Mouse (Mus musculus) limb, embryonic 11.5 days (tissue): ENCODE measurements around the gene Nfya. TPM values are rescaled to one million over a fixed set of nuclear protein-coding genes. Genes with fewer than 3 reads are reported as not detected.

Experiments used
- ATAC-seq: fragments of 200-750 bp; cut with Nextera tagmentation; 2 replicates; pipeline ENCODE4 v1.8.0; 2017; ENCODE audit warnings: low read depth; ENCODE audit not compliant: insufficient number of reproducible peaks, low FRiP score, low TSS enrichment
- DNase-seq: peaks from one replicate; pipeline ENCODE4 v3.0.0-alpha.2; 2015; ENCODE audit warnings: low spot score
- H3K27ac ChIP-seq: fragments of 300-500 bp; sonication (generic); replicated peaks from 2 replicates; pipeline ENCODE4 v1.5.1; 2014; ENCODE audit warnings: low read depth, mild to moderate bottlenecking, low read length
- H3K27me3 ChIP-seq: fragments of 300-500 bp; sonication (generic); 2 replicates; pipeline ENCODE4 v1.6.1; 2014; ENCODE audit warnings: mild to moderate bottlenecking, low read length, mixed read lengths; ENCODE audit not compliant: control insufficient read depth, insufficient read depth
- H3K36me3 ChIP-seq: fragments of 300-500 bp; sonication (generic); 2 replicates; pipeline ENCODE4 v1.6.1; 2014; ENCODE audit warnings: mild to moderate bottlenecking, low read length, moderate library complexity, mixed read lengths; ENCODE audit not compliant: control insufficient read depth, insufficient read depth
- H3K4me1 ChIP-seq: fragments of 300-500 bp; sonication (generic); 2 replicates; pipeline ENCODE4 v1.6.1; 2014; ENCODE audit warnings: low read length, mixed read lengths; ENCODE audit not compliant: control insufficient read depth, insufficient read depth
- H3K4me2 ChIP-seq: fragments of 300-500 bp; sonication (generic); 2 replicates; pipeline ENCODE4 v1.6.1; 2014; ENCODE audit warnings: low read depth, mild to moderate bottlenecking, moderate library complexity; ENCODE audit not compliant: severe bottlenecking
- H3K4me3 ChIP-seq: fragments of 300-500 bp; sonication (generic); 2 replicates; pipeline ENCODE4 v1.5.1; 2014; ENCODE audit warnings: low read depth, low read length
- H3K9ac ChIP-seq: fragments of 300-500 bp; sonication (generic); 2 replicates; pipeline ENCODE4 v1.6.1; 2014; ENCODE audit warnings: mild to moderate bottlenecking, low read length
- H3K9me3 ChIP-seq: fragments of 300-500 bp; sonication (generic); 2 replicates; pipeline ENCODE4 v1.6.1; 2016; ENCODE audit warnings: low read length; ENCODE audit not compliant: control insufficient read depth
- WGBS: fragments of 180-500 bp; shearing (Covaris S2); extraction: QIAGEN DNeasy Blood & Tissue Kit; methylation state at CpG from one replicate; pipeline ENCODE4 v1.1.7; 2014; 5-methylcytosine and 5-hydroxymethylcytosine counted together
- polyA plus RNA-seq: library from polyadenylated mRNA; unstranded; fragments of >200 nt; fragmentation: Nextera tagmentation; extraction: Ambion mirVana; gene quantifications from 2 replicates; pipeline ENCODE4 v1.2.1, GENCODE M21; 2014

Gene Nfya
- polyA plus RNA-seq, 1 experiment from 2014 or later, result 31.2 TPM

GRCm38 (mm10) chr17:48424237-48424636 is 14.5 kb upstream of the Nfya start:
- 84% methylated on average over 9 of the region's 9 CpGs for WGBS
- Histone ChIP-seq H3K4me3 (no peak overlapping the region), H3K36me3 (no peaks in the 10 kb centered on the region), H3K9ac (no peak overlapping the region), H3K27ac (no peak overlapping the region), H3K27me3 (no peaks in the 10 kb centered on the region), H3K4me2 (no peak overlapping the region), H3K4me1 (peaks cover 10% of the 10 kb centered on the region), H3K9me3 (no peaks in the 10 kb centered on the region)
- no peak for DNase-seq
- ATAC-seq, result no peak

- Histone ChIP-seq H3K36me3 (peaks cover 3% of the 10 kb centered on the region; the same call in 1 of the 2 replicates), H3K27ac (no peak overlapping the region), H3K27me3 (no peaks in the 10 kb centered on the region), H3K4me2 (no peak overlapping the region), H3K4me1 (no peaks in the 10 kb centered on the region), H3K4me3 (no peak overlapping the region), H3K9me3 (no peaks in the 10 kb centered on the region), H3K9ac (no peak overlapping the region)
- WGBS, result 56% methylated on average over 2 of the region's 2 CpGs
- no peak for DNase-seq
- ATAC-seq, result no peak
Measured at GRCm38 (mm10) chr17:48419571-48419970, 9.9 kb upstream of the Nfya start.

GRCm38 (mm10) chr17:48418781-48419180 is 9.1 kb upstream of the Nfya start:
- no peak for DNase-seq
- WGBS, result 89% methylated on average over 1 of the region's 1 CpGs
- ATAC-seq, result no peak
- Histone ChIP-seq H3K9ac (no peak overlapping the region), H3K4me1 (no peaks in the 10 kb centered on the region), H3K36me3 (peaks cover 3% of the 10 kb centered on the region; the same call in 1 of the 2 replicates), H3K4me2 (no peak overlapping the region), H3K9me3 (no peaks in the 10 kb centered on the region), H3K4me3 (no peak overlapping the region), H3K27ac (no peak overlapping the region), H3K27me3 (no peaks in the 10 kb centered on the region)

GRCm38 (mm10) chr17:48418174-48418573 is 8.5 kb upstream of the Nfya start:
- H3K4me2 ChIP-seq, result no peak overlapping the region
- DNase-seq, result no peak
- no peaks in the 10 kb centered on the region for H3K9me3 ChIP-seq
- H3K36me3 ChIP-seq, result peaks cover 3% of the 10 kb centered on the region; the same call in 1 of the 2 replicates
- ATAC-seq, result no peak
- no peak overlapping the region for H3K9ac ChIP-seq
- no peak overlapping the region for H3K4me3 ChIP-seq
- H3K4me1 ChIP-seq, result no peaks in the 10 kb centered on the region
- 86% methylated on average over 7 of the region's 7 CpGs for WGBS
- no peaks in the 10 kb centered on the region for H3K27me3 ChIP-seq
- no peak overlapping the region for H3K27ac ChIP-seq

- Histone ChIP-seq H3K9me3 (no peaks in the 10 kb centered on the region), H3K4me2 (no peak overlapping the region), H3K4me3 (no peak overlapping the region), H3K9ac (no peak overlapping the region), H3K4me1 (no peaks in the 10 kb centered on the region), H3K27ac (no peak overlapping the region), H3K27me3 (no peaks in the 10 kb centered on the region), H3K36me3 (peaks cover 3% of the 10 kb centered on the region; the same call in 1 of the 2 replicates)
- ATAC-seq, result no peak
- WGBS, result 88% methylated on average over 6 of the region's 6 CpGs
- DNase-seq, result no peak
Measured at GRCm38 (mm10) chr17:48417521-48417920, 7.8 kb upstream of the Nfya start.

GRCm38 (mm10) chr17:48416425-48417195 is 6.9 kb upstream of the Nfya start:
- Histone ChIP-seq H3K4me1 (peaks cover 4% of the 10 kb centered on the region; the same call in 1 of the 2 replicates), H3K9me3 (no peaks in the 10 kb centered on the region), H3K9ac (no peak overlapping the region), H3K27me3 (no peaks in the 10 kb centered on the region), H3K36me3 (peaks cover 4% of the 10 kb centered on the region; the same call in 1 of the 2 replicates), H3K4me2 (no peak overlapping the region), H3K27ac (no peak overlapping the region), H3K4me3 (no peak overlapping the region)
- peak; percentile 73; the same call in 1 of the 2 replicates for ATAC-seq
- peak; percentile 79 for DNase-seq
- WGBS, result 94% methylated on average over 14 of the region's 14 CpGs

- Histone ChIP-seq H3K9me3 (no peaks in the 10 kb centered on the region), H3K4me1 (peaks cover 9% of the 10 kb centered on the region), H3K27ac (no peak overlapping the region), H3K27me3 (no peaks in the 10 kb centered on the region), H3K4me3 (no peak overlapping the region), H3K36me3 (peaks cover 4% of the 10 kb centered on the region; the same call in 1 of the 2 replicates), H3K4me2 (no peak overlapping the region), H3K9ac (no peak overlapping the region)
- 89% methylated on average over 7 of the region's 7 CpGs for WGBS
- ATAC-seq (no peak), DNase-seq (no peak)
Measured at GRCm38 (mm10) chr17:48416011-48416410, 6.3 kb upstream of the Nfya start.

- Histone ChIP-seq H3K9me3 (no peaks in the 10 kb centered on the region), H3K27ac (no peak overlapping the region; the same call in 1 of the 2 replicates), H3K4me1 (peaks cover 16% of the 10 kb centered on the region), H3K4me2 (peak overlapping the region; percentile 53), H3K9ac (peak overlapping the region; percentile 41; the same call in 1 of the 2 replicates), H3K36me3 (peaks cover 4% of the 10 kb centered on the region; the same call in 1 of the 2 replicates), H3K4me3 (peak overlapping the region; percentile 89), H3K27me3 (no peaks in the 10 kb centered on the region)
- no peak for ATAC-seq
- DNase-seq, result no peak
- 69% methylated on average over 8 of the region's 8 CpGs for WGBS
Measured at GRCm38 (mm10) chr17:48411241-48411640, 1.5 kb upstream of the Nfya start.
